Mouse (Mus musculus): ENCODE results near the gene Sco1. TPM values are rescaled to one million over a fixed set of nuclear protein-coding genes. Genes with fewer than 3 reads are reported as not detected.
"Not testable (repeated sequence)": the region's sequence is repeated elsewhere in the genome, so short reads cannot be mapped to it uniquely, and the experiment has no call there.

The Sco1 gene
- 10 to 100 TPM in 1 of 2 experiments, 1 to 10 TPM in 1; 5.6 to 10.3 TPM for total RNA-seq (2021)
- long read RNA-seq, experiment 1, partial matches to known transcripts, result 0 of 3 reads
- long read RNA-seq, experiment 1, other reads (novel, unspliced or antisense), result 1 of 3 reads
- long read RNA-seq, experiment 2, partial matches to known transcripts, result 1 of 8 reads
- long read RNA-seq, experiment 2, other reads (novel, unspliced or antisense), result 3 of 8 reads

GRCm38 (mm10) chr11:67052321-67052952 is at the start of gene Sco1, which contains the start of gene Adprm:
Gene Sco1 (plus strand): TSS chr11:67052670.
Gene Adprm (minus strand): TSS chr11:67052594.
- peak; percentile 46 for TF ChIP-seq CTCF (IDR thresholded peaks at IDR 0.05)
- intact Hi-C loops (cut with DNase I), result loop anchor here (1.0 kb wide), 1 partner anchor 27 kb away; the partner anchor contains the start of gene Tmem220
- peak; percentile 92 for DNase-seq
- Histone ChIP-seq H3K4me3 (peak within 1 kb of the TSS; percentile 93), H3K27ac (peak within 1 kb of the TSS; percentile 97)

DNA sequence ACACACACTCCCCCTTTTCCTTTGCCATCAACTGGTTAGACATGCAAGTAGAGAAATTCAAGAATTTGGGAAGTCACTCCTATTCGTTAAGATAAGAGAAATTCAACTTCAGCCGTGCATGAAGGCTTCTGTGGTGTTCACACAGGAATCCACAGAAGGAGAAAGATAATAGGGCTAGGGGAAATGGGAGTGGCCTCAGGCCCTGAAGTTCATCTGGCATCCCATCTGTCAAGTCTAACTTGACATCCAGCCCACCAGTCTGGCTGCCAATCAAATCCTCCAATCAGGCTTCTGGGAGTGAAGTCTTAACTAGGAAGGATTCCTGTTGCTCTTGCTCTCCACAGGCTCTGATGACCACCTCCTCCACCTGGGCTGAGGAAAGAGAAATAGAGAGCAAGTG is 49.6 kb upstream of the Sco1 start:
- DNase-seq, result no peak
- H3K4me3 ChIP-seq, result no peak overlapping the region
- intact Hi-C loops (cut with DNase I), result no loop called here
- no peak overlapping the region for H3K27ac ChIP-seq
- TF ChIP-seq CTCF (IDR thresholded peaks at IDR 0.05), result no peak

GRCm38 (mm10) chr11:67007961-67008360 is 44.5 kb upstream of the Sco1 start:
- no peak overlapping the region for H3K27ac ChIP-seq
- no peak for TF ChIP-seq CTCF (IDR thresholded peaks at IDR 0.05)
- DNase-seq, result no peak
- no peak overlapping the region for H3K4me3 ChIP-seq
- intact Hi-C loops (cut with DNase I), result no loop called here

- Histone ChIP-seq H3K27ac (no peak overlapping the region), H3K4me3 (no peak overlapping the region)
- intact Hi-C loops (cut with DNase I), result no loop called here
- DNase-seq, result no peak
- TF ChIP-seq CTCF (IDR thresholded peaks at IDR 0.05), result no peak
Observed at GRCm38 (mm10) chr11:67008528-67008927, 43.9 kb upstream of the Sco1 start.

DNA sequence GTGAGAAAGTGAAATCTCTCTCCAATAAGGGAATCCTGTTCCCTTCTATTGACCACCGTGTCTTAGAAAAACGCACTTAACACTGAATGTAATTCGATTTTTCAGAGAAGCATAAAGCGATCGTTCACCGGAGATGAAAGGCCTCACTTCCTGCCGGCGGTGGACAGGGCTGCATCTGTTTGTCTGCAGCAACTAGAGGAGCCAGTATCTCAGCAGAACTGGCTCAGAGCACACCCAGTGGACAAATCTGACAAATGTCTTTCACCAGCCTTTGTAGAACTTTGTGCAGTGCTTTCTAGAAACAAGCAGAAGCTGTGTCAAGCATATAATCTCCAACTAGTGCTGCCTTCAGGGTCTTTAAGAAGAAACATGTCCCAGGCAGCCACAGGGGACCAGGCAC is 42.0 kb upstream of the Sco1 start:
- no peak for DNase-seq
- Histone ChIP-seq H3K27ac (no peak overlapping the region), H3K4me3 (no peak overlapping the region)
- TF ChIP-seq CTCF (IDR thresholded peaks at IDR 0.05), result no peak
- intact Hi-C loops (cut with DNase I), result no loop called here

DNA sequence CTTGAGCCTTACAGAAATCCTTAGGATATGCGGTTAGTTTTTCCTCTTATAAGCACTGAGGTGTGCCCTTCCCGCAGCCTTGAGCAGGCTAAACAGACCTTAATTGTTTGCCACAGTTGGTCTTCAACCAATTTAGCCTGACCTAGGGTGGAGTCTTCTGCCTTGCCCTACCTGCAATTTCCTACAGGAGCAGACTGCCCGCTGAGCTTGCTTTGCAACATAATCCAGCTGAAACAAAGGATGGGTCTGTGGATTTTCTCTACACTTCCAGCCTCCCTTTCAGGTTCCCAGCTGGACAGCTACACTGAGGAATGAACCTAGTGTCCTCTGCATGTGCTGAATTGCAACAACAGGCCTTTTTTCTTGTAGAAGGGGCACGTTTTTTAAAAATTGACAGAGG is 40.8 kb upstream of the Sco1 start:
- Histone ChIP-seq H3K4me3 (no peak overlapping the region), H3K27ac (no peak overlapping the region)
- no peak for DNase-seq
- intact Hi-C loops (cut with DNase I), result no loop called here
- TF ChIP-seq CTCF (IDR thresholded peaks at IDR 0.05), result no peak

- TF ChIP-seq CTCF (IDR thresholded peaks at IDR 0.05), result no peak
- Histone ChIP-seq H3K27ac (0 out of 2 replicates have a peak overlapping the region, but pooled peaks have one; percentile 28), H3K4me3 (no peak overlapping the region)
- intact Hi-C loops (cut with DNase I), result no loop called here
- DNase-seq, result peak; percentile 52
Observed at GRCm38 (mm10) chr11:67017801-67018591, 34.5 kb upstream of the Sco1 start.

DNA sequence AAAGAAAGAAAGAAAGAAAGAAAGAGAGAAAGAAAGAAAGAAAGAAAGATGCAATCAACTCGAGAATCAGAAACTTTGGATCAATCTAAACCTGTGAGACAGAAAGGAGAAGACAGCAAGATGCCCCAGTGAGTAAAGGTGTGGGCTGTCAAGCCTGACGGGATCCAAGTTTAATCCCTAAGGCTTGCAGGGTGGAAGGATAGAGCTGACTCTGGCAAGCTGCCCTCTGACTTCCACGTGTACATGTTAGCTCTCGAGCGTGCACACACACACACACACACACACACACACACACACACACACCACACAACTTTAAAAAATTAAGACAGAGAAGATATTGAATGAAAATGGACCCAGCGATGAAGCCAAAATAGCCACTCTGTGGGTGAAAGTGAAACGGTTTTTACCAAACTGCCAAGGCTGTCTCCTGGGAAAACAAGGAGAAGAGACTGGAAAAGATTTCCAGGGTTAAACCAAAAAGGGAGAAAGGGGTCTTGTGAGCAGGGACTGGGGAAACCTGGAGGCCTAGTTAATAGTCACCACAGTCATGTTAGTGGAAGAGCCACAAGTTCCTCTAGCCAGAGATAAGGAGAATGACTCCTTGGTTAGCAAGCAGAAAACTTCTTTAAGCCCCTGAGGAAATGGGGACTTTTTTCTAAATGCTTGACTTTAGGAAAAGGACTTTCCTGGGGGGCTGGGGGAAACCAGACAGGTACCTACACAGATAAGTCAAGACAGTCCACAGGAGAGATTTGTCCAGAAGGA is 32.6 kb upstream of the Sco1 start:
- H3K4me3 ChIP-seq, result no peak overlapping the region
- intact Hi-C loops (cut with DNase I), result loop anchor here (2.0 to 5.0 kb wide), 2 partner anchors 82 to 115 kb away; no protein-coding TSS in a partner anchor
- no peak for DNase-seq
- peak overlapping the region; percentile 43; the same call in 1 of the 2 replicates for H3K27ac ChIP-seq
- no peak for TF ChIP-seq CTCF (IDR thresholded peaks at IDR 0.05)

DNA sequence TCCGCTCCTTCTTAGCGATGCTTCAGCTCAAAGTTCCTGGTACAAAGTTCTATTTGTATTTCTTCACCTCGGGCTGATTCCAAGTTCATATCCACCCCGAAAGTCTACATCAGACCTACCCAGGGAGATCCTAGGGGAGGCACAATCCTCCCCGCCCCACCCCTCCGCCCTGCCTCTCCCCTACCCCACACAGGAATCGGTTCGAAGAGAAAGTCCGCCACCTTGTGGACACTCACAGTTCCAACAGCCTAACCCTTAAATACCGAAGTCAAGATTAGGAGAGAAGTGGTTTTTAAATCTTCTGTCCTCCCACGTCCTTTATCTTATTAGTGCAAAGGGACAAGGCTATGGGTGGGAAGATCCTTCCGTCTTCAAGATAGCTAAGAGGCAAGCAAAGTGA is 31.5 kb upstream of the Sco1 start:
- Histone ChIP-seq H3K4me3 (peak overlapping the region; percentile 48), H3K27ac (no peak overlapping the region)
- intact Hi-C loops (cut with DNase I), result loop anchor here (2.0 to 5.0 kb wide), 2 partner anchors 81 to 116 kb away; no protein-coding TSS in a partner anchor
- DNase-seq, result peak; percentile 77
- TF ChIP-seq CTCF (IDR thresholded peaks at IDR 0.05), result peak; percentile 75

- no peak overlapping the region for H3K27ac ChIP-seq
- intact Hi-C loops (cut with DNase I), result loop anchor here (5.0 kb wide), 1 partner anchor 80 kb away; no protein-coding TSS in a partner anchor
- no peak overlapping the region for H3K4me3 ChIP-seq
- DNase-seq, result no peak
- peak; percentile 64 for TF ChIP-seq CTCF (IDR thresholded peaks at IDR 0.05)
Observed at GRCm38 (mm10) chr11:67022354-67023115, 29.9 kb upstream of the Sco1 start.

DNA sequence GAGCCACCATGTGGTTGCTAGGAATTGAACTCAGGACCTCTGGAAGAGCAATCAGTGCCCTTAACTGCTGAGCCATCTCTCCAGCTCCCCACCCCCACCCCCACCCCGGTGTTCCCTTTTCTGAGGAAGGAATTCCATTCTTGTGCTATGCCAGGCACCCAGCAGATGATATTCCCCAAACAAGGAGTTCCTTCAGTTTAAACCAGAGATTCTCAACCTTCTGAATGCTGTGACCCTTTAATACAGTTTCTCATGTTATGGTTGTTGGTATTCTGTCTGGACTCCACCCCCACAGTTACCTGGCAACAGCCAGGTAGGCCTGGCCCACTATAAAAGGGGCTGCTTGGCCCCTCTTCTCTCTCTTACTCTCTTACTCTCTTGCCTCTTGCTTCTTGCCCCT is 29.3 kb upstream of the Sco1 start:
- not testable (repeated sequence) for H3K27ac ChIP-seq, DNase-seq, H3K4me3 ChIP-seq
- intact Hi-C loops (cut with DNase I), result loop anchor here (5.0 kb wide), 1 partner anchor 79 kb away; no protein-coding TSS in a partner anchor
